Mouse (Mus musculus) spleen, postnatal 0 days (tissue): ENCODE measurements around the gene Arhgap24. TPM values are rescaled to one million over a fixed set of nuclear protein-coding genes. Genes with fewer than 3 reads are reported as not detected.

Experiments used
- polyA plus RNA-seq: library from polyadenylated mRNA; unstranded; fragments of >200 nt; fragmentation: Nextera tagmentation; extraction: Ambion mirVana; gene quantifications from 2 replicates; pipeline ENCODE4 v1.2.1, GENCODE M21; 2015

Arhgap24 gene
- 3.2 and 5.1 TPM in 2 replicates for polyA plus RNA-seq

DNA sequence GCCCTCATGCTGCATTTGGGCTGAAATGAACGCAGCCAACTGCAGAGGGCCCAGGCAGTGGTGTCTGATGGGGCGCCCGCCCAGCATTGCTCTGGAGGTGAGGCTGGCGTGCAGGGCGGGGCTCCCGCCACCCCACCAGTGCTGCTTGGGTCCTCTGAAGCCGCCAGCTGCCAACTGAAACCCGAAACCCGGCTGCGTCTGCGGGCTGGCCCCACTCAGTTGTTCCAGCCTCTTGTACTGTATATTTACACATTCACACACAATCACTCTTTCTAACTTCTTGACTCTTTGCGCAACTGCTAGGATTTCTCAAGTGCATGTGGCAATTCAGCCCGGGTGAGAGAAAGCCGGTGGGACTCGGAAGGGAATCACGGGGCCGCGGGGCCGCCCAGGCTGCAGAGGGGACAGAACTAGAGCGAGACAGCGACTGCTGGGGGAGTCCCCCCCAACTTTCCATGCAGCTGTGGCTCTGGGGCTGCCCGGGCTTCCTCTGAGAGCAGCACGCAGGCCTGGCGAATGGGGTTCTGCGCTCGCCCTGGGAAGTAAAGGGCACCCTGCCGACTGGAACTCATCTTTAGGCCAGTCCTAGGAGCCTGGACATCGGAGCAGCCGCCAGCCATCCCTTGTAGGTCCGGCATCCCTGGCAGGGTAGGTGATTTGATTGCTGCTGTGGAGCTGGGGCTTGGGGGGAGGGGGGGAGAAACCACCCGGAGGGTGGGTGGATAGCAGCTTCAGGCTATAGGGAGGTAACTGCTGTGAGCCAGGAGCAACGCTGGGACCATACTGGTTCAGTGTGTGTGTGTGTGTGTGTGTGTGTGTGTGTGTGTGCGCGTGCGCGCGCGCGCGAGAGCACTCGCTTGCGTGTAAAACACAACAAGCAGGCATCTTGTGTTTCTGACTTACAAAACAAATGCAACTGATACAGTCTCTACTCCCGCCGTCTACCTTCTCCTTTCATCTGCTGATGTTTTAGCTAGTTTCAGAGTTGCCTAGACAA, at the start of gene Arhgap24:
Arhgap24 (plus strand) TSS at position 177 of the 997 bp plus-strand sequence.

